Mouse (Mus musculus) mouse trophoblast stem cell (cell line): ENCODE data around the gene A930009A15Rik.

Source experiments
- in situ Hi-C, 2 experiments: fragments of 300-500 bp; cut with MseI, MboI; formaldehyde crosslinking; loops; 2 replicates in 1 of 2; 3 replicates in 1 of 2; pipeline ENCODE4 v1.15.1; 2025

A930009A15Rik gene

DNA sequence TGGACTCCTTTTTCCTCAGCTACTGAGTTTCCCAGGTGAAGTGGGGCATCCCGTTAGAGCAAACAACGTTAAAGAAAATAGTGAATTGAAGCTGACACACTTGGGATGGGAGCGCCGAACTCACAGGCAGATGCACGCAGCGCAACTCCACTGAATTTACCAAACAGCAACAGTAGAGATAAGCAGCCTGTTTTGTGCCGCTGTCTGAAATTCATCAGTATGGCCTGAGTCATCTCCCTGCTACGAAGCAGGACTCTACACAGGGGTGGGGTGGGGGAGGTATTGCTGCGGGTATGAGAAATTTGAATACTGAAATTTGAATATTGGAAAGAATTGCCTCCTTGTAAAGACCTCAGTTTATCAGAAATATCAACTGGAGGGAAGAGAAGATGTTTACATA is 12.2 kb downstream of the A930009A15Rik start:
- in situ Hi-C loops = no loop called here

DNA sequence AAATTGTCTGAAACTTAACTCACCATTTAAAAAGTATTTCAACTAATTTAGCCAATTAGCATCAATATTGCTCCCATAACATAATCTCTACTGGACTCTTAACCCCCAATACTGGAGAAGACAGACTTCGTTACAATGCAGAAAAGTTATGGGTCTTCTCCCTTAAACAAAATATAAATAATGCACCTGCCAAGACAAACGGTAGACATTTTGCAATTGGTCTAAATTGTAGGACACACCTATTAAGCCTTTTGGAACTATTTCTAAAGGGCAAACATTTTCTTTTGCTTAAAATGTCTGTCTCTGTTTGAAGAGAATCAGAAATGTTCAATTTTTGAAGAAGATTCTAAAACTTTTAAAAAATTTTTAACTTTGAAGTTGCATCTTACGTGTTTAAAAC is 13.3 kb downstream of the A930009A15Rik start:
- in situ Hi-C loops = no loop called here

DNA sequence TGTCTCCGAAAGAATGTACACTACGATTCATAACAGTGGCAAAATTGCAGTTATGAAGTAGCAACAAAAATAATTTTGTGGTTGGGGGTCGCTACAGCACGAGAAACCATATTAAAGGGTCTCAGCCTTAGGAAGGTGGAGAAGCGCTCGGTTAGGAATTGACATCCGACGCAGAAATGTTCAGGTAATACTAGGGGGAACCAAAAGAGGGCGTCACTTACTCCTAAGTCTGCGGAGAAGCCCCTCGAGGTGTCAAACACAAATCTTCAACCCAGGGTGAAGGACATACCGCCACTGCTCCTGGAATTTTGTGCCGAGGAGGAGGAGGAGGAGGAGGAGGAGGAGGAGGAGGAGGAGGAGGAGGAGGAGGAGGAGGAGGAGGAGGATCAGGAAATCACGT is 14.9 kb downstream of the A930009A15Rik start:
- in situ Hi-C loops = no loop called here

DNA sequence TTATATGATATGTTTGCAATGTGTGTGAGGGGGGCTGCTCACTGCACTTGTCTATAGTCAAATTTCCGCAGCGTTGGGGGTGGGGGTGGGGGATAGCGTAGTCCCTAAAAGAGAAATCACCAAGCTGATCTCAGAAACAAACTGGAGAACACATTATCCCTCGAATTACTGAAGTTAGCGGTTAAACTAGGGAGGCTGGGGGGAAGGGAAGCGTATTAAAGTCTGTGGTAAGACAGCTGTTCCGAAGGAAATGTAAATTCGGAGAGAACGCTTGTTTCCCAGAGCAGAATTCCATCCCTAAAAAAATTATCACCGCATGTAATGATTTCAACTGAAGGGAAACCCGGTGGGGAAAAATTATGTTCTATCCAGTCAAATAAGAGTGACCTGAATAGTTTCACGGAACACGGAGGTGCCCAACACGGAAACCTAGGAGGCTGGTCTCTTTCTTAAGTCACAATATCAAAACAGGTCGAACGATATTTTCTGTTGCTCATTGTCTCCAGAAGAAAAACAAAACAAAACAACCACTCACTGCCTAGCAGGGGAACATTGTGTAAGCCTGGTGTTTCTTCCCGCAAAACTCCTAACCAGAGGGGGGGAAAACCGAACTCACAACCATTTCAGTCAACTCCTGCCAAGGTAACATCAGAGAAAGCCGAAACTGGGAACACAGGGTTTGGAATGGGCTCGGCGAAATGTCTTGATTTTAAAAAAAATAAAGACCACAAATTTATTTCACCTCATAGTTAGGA is 15.9 kb downstream of the A930009A15Rik start:
- in situ Hi-C loops = no loop called here

DNA sequence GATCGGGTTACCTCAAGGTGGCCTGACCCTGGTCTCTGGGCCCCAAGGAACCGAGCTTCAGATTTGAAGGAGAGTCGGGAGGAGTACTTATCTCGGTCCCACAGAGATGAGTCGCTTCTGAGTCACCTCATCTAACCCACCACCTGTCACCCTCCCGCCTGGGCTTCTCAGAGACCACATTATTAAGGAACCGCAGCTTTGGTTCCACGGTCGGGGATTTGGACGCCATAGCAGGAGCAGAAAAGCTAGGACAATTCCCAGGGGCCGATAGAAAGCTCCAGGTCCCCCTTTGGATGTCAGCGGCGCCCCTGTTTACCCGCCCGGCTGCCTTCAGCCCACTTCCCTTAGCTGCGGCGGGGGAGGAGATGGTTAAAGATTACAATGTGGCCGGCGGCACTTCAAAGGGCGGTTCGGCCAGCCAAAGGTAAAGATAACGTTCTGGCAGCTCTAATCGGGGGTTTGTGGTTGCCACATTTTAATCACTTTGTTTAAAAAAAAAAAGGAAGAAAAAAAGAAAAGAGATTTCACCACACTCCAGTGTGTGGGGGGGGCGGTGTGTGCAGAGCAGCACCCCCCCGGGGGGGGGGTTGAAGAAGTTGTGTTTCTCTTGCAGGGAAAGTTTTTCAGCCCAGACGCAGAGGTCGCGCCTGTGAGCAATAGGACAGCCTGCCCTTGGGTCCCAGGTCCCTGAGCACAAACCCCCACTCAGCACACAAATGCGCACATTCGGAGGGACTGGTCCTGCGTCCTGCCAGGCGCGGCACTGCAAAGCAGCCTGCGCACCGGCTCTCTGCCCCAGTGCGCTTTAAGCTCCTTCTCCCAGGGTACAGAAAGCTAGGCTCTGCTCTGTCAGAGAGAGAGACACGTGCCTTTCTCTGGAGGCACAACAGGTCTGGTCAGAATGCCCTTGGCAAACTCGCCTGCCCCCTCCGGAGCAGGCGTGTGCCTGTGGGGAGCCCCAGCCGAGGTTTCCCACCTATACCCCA is 16.8 kb downstream of the A930009A15Rik start:
- in situ Hi-C loops = no loop called here

DNA sequence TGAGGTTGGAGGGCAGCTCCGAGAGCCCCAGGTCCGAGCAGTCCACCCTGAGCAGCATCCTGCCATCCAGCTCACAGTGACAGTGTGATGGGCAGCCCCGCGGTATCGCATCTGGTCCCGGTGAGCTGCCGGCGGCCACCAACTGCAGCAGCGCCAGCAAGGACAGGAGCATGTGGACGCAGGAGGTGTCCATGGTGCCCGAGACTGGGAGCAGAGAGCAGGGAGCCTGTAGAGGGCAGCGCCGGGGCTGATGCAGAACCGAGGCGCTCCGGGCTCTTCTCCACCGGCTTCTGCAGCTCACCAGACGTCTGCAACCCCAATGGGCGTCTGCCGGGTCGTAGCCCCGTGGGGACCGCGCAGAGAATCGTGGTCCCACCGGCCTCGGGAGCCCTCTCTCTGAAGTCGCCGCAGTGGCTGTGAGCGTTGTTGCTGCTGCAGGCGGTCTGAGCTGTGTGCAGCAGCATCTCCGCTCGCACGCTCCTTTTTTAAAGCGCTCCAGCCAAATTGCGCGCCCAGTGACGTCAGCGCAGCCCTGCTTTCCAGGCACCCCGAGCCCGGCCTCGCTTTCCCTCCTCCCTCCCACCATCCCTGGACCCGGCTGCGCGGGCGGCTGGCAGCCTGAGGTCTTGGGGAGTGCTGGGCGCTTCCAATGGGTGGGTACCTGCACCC is 17.6 kb downstream of the A930009A15Rik start, which contains the start of gene Lgr5:
Gene Lgr5 (minus strand): TSS at position 480 of the 669 bp plus-strand sequence.
- in situ Hi-C loops = no loop called here

DNA sequence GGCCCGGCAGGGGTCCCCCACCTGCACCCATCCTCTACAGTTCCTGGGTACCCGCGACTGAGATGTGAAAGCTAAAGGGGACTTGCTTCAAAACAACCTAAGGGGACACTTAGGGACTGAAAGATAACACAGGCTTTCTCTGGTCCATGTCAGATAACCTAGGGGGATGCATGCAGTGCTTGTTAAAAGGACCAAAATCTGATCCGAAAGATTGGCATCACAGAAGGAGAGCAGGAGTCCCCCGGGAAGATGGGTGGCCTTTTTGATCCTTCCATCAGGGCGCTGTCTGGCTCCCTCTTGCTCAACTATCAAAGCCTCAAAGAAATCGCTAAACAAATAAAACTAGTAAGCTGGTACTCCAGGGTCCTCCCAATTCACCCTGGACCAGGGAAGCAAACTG is 18.2 kb downstream of the A930009A15Rik start:
- in situ Hi-C loops = no loop called here

DNA sequence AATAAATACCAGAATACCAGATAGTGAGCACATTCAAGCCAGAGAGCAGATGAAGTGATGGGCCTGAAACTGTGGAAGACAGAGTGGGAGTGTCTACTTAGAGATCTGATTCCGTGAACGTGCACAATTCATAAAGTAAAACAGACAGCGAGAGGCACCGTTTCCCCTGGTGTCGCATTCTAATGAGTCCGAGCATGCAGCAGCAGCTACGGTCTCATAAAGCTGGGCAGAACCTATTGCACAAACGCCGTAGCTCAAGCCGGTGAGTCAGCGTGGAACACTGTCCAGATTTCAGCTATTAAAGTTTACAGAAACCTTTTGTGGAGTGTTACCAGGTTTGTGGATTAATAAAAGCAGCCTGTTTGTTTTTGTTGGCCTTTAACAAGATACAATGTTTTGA is 23.4 kb downstream of the A930009A15Rik start:
- in situ Hi-C loops = no loop called here

DNA sequence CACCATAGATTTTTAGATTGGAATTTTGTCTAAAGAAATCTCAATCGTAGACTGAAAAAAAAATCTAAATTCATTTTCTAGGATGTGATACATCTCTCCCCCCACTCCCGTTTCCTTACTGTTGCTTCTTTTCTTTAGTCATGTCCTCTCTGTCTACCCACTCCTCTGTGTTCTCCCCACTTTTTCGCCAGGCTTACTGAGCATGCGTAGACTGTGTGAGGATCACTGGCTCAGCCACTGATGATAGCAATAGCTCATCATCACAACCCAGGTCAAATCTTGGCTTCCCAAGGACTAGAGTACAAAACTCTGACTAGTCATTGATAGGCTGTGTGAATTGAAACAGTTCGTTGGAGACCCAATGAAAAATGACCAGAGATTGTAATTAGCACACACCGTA is 23.9 kb downstream of the A930009A15Rik start:
- in situ Hi-C loops = no loop called here

DNA sequence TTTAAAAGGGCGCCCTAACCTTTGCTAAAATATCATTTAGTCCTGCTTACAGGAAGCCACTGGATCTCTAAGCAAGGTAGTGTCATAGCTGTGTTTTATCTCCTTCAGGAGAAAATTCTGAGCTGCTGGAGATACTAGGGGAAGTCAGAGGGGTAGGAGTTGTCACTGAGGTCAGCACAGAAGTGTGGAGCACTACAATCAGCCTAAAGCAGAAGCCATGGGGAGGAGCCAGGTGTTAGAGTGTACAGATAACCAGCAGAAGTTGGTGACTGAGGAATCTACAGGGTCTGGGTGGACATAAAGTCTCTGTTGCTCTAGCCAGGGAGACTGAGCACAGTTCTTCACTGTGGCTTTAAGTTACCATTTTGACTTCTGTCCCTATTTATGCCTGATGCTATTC is 26.0 kb downstream of the A930009A15Rik start:
- in situ Hi-C loops = no loop called here

DNA sequence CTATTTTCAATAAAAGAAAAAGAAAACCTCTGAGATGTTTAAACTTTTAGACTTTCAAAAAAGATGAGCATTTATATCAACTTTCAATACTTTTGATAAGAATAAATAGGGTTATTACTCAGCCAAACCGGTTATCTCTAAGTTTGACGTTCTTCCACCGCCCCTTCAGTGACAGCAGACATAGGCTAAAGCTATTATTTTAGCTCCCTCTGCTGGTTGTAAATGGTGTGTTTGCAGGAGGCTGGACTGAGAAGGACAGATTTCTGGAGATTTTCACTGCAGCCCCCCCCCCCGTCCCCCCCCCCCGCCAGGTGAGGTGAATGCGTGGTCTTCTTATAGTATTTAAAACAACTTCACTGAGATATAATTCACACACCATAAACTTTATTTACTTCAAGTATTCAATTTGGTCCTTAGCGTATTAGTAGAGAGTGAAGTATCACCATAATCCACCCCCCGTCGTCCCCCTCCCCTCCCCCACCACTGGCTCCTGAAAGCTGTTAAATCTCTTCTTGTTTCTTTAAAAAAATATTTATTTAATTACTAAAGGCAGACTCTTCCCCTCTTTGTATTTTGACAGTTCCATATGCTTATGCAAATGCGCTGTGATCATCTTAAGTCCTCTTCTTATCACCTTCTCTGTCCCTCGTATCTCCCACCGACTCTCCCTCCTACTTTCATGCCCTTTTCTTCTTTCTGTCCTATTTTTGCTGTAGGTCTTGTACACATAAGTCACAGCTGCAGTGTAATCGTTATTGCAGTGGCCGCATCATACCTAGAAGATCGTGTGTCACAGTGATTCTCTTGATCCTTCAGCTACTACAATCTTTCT is 47.9 kb downstream of the A930009A15Rik start:
- in situ Hi-C loops = no loop called here

DNA sequence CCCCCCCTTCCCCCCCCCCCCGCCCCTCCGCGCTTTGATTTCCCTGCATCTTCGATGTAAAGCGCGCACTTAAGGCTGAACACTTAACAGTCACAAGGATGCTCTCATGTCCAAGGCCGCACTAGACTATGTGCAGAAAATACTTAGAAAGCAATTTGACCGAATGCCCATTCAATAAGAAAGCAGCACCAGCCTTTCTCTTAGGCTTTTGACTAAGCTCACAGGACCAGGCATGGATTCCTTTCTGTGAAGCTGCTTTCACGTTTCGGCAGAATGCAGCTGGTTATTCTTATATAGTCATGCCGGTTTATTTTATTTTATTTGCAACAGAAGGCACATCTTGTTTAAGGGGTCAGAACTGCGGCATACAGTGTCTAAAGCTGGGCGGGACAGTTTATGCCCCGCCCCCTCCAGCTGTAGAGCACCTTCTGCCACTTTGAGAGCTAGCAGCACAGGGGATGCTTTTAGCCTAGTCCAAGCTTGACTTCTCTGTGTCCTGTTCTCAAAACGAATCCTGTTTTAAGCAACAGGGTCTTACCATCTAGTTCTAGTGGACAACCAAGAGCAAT is 48.6 kb downstream of the A930009A15Rik start:
- in situ Hi-C loops = no loop called here

DNA sequence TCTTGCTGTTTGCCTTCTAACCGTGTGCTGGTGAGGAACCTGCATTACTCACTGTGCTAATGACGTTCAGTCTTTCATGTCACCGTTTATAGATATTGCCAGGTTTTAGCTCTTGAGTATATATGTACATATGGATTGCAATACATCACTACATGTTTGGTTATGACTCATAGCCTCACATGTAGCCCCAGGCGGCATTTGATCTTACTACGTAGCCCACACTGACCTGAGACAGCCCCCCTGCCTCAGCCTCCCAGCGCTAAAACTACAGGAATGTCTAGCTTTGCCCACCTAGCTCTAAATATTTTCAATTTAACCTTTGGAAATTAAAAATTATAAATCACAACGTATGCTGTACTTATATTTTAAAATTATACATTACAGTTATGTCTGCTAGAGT is 53.7 kb downstream of the A930009A15Rik start:
- in situ Hi-C loops = no loop called here

DNA sequence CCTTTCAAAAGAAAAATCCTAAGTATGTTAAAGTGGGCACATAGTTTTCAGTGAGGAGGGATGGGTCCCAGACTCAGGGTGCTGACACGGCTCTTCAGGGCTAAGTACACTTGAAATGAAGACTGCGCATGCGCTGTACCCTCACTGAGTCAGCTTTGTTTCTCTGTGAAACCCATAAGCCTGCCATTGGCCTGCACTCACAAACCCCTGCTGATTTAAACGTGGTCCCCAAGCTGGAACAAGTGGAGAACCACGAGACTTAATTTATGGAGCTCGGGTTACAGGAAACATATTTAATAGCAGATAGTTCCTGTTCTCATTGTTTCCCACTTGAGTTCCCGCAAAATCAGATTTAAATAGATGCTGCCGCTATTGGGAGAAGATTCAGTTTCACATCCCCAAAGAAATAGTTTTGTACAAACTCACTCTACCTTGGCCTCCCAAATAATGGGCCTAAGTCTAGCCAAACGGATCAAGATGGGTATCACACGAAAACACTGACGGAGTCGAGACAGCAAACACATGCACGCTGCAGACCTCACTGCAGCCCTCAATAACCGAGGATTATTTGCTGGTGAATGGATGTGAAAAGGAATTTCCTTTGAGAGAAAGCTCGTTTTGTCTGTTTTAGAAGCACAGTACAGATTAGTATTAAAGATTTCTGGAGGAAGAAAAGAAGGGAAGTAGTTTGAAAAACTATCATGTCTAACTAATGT is 54.3 kb downstream of the A930009A15Rik start:
- in situ Hi-C loops = no loop called here

DNA sequence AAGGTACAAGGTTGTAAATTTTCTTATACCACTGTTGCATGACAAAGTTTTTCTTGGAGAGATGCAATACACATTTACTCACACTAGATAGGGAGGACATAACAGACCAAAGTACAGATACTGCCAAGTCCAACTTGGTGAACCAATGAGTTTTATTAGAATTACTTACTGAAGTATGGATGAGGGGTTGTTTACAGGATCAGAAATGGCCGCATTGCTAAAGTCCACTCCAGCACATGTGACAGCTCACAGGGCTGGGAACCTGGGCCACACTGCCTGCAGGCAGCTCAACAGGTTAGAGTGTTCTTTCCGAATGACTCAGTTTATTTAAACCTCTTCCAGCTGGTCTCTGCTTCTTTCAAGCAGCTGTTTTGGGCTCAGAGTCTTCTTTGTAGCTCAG is 55.2 kb downstream of the A930009A15Rik start:
- in situ Hi-C loops = no loop called here

DNA sequence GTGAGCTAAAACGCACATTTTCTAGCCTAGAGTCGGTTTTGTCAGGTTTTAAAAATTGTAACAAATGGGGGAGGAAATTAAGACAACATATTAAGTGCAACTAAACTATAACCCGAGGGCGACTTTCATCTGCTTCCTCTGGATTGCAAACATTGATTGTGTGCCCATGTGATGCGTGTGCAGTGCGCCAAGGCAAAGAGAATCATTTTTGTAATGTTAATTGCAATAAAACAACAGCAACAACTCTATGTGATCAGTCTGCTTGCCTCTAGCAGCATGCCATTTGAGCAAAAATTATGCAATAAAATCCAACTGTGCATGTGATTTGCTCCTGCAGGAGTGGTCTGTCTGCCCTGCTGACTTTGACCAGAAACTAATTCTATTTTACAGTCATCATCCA is 56.9 kb downstream of the A930009A15Rik start:
- in situ Hi-C loops = no loop called here
